Mouse (Mus musculus): ENCODE data around the gene Sept8. TPM values are rescaled to one million over a fixed set of nuclear protein-coding genes. Genes with fewer than 3 reads are reported as not detected.

The Sept8 gene
- polyA plus RNA-seq, 1 experiment from 2014 or later: 23.3 TPM

GRCm38 (mm10) chr11:53502039-53502765, 16.9 kb upstream of the Sept8 start:
- H3K27me3 ChIP-seq (replicated peaks): no peaks in the 10 kb centered on the region
- no peaks in the 10 kb centered on the region for H3K9me3 ChIP-seq (replicated peaks)
- H3K27ac ChIP-seq (replicated peaks): no peak overlapping the region
- H3K4me2 ChIP-seq: no peak overlapping the region
- no peaks in the 10 kb centered on the region for H3K4me1 ChIP-seq
- ATAC-seq (ENCODE audit: low FRiP score): no peak
- 85% methylated on average over 8 of the region's 8 CpGs for WGBS
- no peaks in the 10 kb centered on the region for H3K36me3 ChIP-seq
- H3K4me3 ChIP-seq (replicated peaks): no peak overlapping the region
- H3K9ac ChIP-seq (replicated peaks): no peak overlapping the region

- Histone ChIP-seq H3K4me3 (replicated peaks) (no peak overlapping the region), H3K9me3 (replicated peaks) (no peaks in the 10 kb centered on the region), H3K4me2 (no peak overlapping the region), H3K9ac (replicated peaks) (no peak overlapping the region), H3K27me3 (replicated peaks) (no peaks in the 10 kb centered on the region), H3K27ac (replicated peaks) (no peak overlapping the region), H3K36me3 (no peaks in the 10 kb centered on the region), H3K4me1 (no peaks in the 10 kb centered on the region)
- ATAC-seq (ENCODE audit: low FRiP score): no peak
- 88% methylated on average over 5 of the region's 5 CpGs for WGBS
Observed at GRCm38 (mm10) chr11:53503738-53504137, 15.3 kb upstream of the Sept8 start.

- 93% methylated on average over 8 of the region's 8 CpGs for WGBS
- no peak overlapping the region for H3K4me2 ChIP-seq
- H3K27ac ChIP-seq (replicated peaks): no peak overlapping the region
- no peaks in the 10 kb centered on the region for H3K4me1 ChIP-seq
- no peaks in the 10 kb centered on the region for H3K36me3 ChIP-seq
- H3K9ac ChIP-seq (replicated peaks): no peak overlapping the region
- no peaks in the 10 kb centered on the region for H3K9me3 ChIP-seq (replicated peaks)
- no peak overlapping the region for H3K4me3 ChIP-seq (replicated peaks)
- no peak for ATAC-seq (ENCODE audit: low FRiP score)
- no peaks in the 10 kb centered on the region for H3K27me3 ChIP-seq (replicated peaks)
Observed at GRCm38 (mm10) chr11:53504376-53504775, 14.7 kb upstream of the Sept8 start.

GRCm38 (mm10) chr11:53505026-53505663, 13.9 kb upstream of the Sept8 start:
- Histone ChIP-seq H3K27ac (replicated peaks) (0 out of 2 replicates have a peak overlapping the region, but pooled peaks have one; percentile 41), H3K27me3 (replicated peaks) (no peaks in the 10 kb centered on the region), H3K4me3 (replicated peaks) (no peak overlapping the region), H3K9ac (replicated peaks) (no peak overlapping the region), H3K4me2 (no peak overlapping the region), H3K9me3 (replicated peaks) (no peaks in the 10 kb centered on the region), H3K36me3 (no peaks in the 10 kb centered on the region), H3K4me1 (no peaks in the 10 kb centered on the region)
- ATAC-seq (ENCODE audit: low FRiP score): no peak
- 39% methylated on average over 5 of the region's 5 CpGs for WGBS

- no peak overlapping the region for H3K27ac ChIP-seq (replicated peaks)
- ATAC-seq (ENCODE audit: low FRiP score): no peak
- 81% methylated on average over 9 of the region's 9 CpGs for WGBS
Observed at GRCm38 (mm10) chr11:53507098-53507805, 11.8 kb upstream of the Sept8 start.

GRCm38 (mm10) chr11:53508152-53508551, 10.9 kb upstream of the Sept8 start:
- 43% methylated on average over 7 of the region's 7 CpGs for WGBS
- H3K4me1 ChIP-seq: no peaks in the 10 kb centered on the region
- H3K4me2 ChIP-seq: no peak overlapping the region
- no peaks in the 10 kb centered on the region for H3K36me3 ChIP-seq
- no peaks in the 10 kb centered on the region for H3K27me3 ChIP-seq (replicated peaks)
- H3K9ac ChIP-seq (replicated peaks): no peak overlapping the region
- no peak for ATAC-seq (ENCODE audit: low FRiP score)
- no peak overlapping the region for H3K4me3 ChIP-seq (replicated peaks)
- H3K9me3 ChIP-seq (replicated peaks): no peaks in the 10 kb centered on the region
- H3K27ac ChIP-seq (replicated peaks): no peak overlapping the region

More at GRCm38 (mm10) chr11:53507098-53507805, 11.8 kb upstream of the Sept8 start:
- H3K27me3 ChIP-seq (replicated peaks): no peaks in the 10 kb centered on the region
- H3K9ac ChIP-seq (replicated peaks): no peak overlapping the region
- H3K4me2 ChIP-seq: no peak overlapping the region
- H3K36me3 ChIP-seq: no peaks in the 10 kb centered on the region
- H3K9me3 ChIP-seq (replicated peaks): no peaks in the 10 kb centered on the region
- no peaks in the 10 kb centered on the region for H3K4me1 ChIP-seq
- no peak overlapping the region for H3K4me3 ChIP-seq (replicated peaks)

GRCm38 (mm10) chr11:53508591-53508990, 10.5 kb upstream of the Sept8 start:
- no peak for ATAC-seq (ENCODE audit: low FRiP score)
- no peaks in the 10 kb centered on the region for H3K9me3 ChIP-seq (replicated peaks)
- H3K27me3 ChIP-seq (replicated peaks): no peaks in the 10 kb centered on the region
- H3K27ac ChIP-seq (replicated peaks): no peak overlapping the region
- no peak overlapping the region for H3K4me2 ChIP-seq
- H3K4me1 ChIP-seq: no peaks in the 10 kb centered on the region
- H3K36me3 ChIP-seq: no peaks in the 10 kb centered on the region
- WGBS: 50% methylated on average over 3 of the region's 3 CpGs
- no peak overlapping the region for H3K9ac ChIP-seq (replicated peaks)
- H3K4me3 ChIP-seq (replicated peaks): no peak overlapping the region

GRCm38 (mm10) chr11:53510351-53510750, 8.7 kb upstream of the Sept8 start:
- Histone ChIP-seq H3K27ac (replicated peaks) (no peak overlapping the region), H3K4me2 (no peak overlapping the region), H3K4me3 (replicated peaks) (no peak overlapping the region), H3K4me1 (no peaks in the 10 kb centered on the region), H3K27me3 (replicated peaks) (no peaks in the 10 kb centered on the region), H3K9ac (replicated peaks) (no peak overlapping the region), H3K9me3 (replicated peaks) (no peaks in the 10 kb centered on the region), H3K36me3 (no peaks in the 10 kb centered on the region)
- no peak for ATAC-seq (ENCODE audit: low FRiP score)
- 36% methylated on average over 5 of the region's 5 CpGs for WGBS

GRCm38 (mm10) chr11:53516775-53517627, 2.1 kb upstream of the Sept8 start:
- no peak overlapping the region for H3K4me3 ChIP-seq (replicated peaks)
- H3K36me3 ChIP-seq: no peaks in the 10 kb centered on the region
- H3K9ac ChIP-seq (replicated peaks): no peak overlapping the region
- H3K27me3 ChIP-seq (replicated peaks): no peaks in the 10 kb centered on the region
- H3K9me3 ChIP-seq (replicated peaks): no peaks in the 10 kb centered on the region
- no peak overlapping the region for H3K27ac ChIP-seq (replicated peaks)
- H3K4me2 ChIP-seq: no peak overlapping the region
- 57% methylated on average over 8 of the region's 8 CpGs for WGBS
- H3K4me1 ChIP-seq: peaks cover 25% of the 10 kb centered on the region
- ATAC-seq (ENCODE audit: low FRiP score): no peak

- peaks cover 43% of the 10 kb centered on the region for H3K4me1 ChIP-seq
- no peaks in the 10 kb centered on the region for H3K36me3 ChIP-seq
- H3K27me3 ChIP-seq (replicated peaks): no peaks in the 10 kb centered on the region
- WGBS: 60% methylated on average over 5 of the region's 5 CpGs
- H3K9me3 ChIP-seq (replicated peaks): no peaks in the 10 kb centered on the region
- H3K27ac ChIP-seq (replicated peaks): no peak overlapping the region
- H3K4me2 ChIP-seq: peak overlapping the region; percentile 87
- no peak overlapping the region for H3K9ac ChIP-seq (replicated peaks)
- H3K4me3 ChIP-seq (replicated peaks): no peak overlapping the region
- no peak for ATAC-seq (ENCODE audit: low FRiP score)
Observed at GRCm38 (mm10) chr11:53518759-53519158, 298 bp upstream of the Sept8 start.
